Mouse (Mus musculus): ENCODE results near the gene Hnrnpa2b1.

Hnrnpa2b1 gene

DNA sequence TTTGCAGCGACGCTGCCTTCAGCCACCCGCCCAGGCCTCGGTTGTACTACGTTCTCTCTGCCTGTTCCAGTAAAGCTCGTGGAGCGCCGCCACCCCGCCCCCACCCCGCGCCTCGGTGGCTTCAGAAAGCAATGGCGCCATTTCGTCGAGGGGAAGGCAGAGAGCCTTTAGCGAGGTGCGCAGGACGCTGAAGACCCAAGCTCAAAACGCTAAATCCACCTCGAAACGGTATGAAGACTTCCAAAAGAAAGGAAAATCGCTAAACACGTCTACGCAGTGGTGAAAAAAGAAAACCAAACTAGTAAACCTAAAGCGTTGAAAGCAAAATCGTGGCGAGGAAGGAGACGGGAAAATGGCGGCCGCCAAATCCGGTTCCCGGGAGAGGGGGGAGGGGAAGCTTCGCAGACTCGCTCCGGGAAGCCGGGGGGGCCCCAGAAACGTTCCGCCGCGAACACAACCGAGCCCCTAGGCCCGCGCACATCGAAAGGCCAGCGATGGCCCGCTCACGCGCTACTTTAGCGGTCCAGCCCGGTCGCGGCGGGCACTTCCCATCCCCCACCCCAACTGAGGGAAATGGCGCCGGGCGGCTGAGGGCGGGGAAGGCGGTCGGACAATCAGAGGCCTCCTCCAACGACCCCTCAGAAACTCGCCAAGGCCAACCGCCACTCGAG, 668 bp downstream of the Hnrnpa2b1 start:
- DNase-seq, result peak; percentile 79 to 81

DNA sequence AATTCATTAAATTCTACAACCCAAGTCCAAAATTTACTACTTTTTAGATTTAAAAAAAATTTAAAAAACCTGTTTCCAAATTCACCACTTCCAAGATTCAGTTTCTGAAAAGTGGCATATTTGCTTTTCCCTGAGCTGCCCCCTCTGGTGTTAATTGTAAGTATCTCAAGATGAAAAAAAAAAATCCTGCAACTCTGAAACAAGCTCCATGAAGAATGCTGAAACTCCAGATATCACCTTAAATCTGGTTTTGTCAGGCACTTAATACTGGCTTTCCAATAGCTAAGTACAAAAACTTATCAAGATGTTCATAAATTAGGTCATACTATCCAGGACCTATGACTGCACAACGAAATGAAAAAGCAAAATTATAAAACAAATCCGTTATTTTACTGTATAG, 2.0 kb downstream of the Hnrnpa2b1 start:
- DNase-seq, result no peak

DNA sequence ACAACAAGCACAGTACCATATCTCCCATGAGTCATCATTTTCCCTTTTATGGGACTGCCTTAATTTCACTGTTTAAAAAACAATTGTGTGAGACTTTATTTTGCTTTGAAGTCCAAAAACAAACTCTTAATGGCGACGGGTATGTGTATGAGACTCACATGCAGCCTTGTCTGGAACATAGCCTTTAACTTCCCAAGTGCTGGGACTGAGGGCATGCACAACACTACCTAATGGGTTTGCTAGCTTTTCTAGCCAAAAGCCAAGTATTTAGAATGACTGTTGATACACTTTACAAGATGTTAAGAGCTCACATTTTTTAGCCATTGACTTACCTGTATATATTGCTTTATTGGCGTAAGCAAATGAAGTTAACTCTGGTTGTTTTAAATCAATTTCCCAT, 9.3 kb downstream of the Hnrnpa2b1 start:
- no peak for DNase-seq

DNA sequence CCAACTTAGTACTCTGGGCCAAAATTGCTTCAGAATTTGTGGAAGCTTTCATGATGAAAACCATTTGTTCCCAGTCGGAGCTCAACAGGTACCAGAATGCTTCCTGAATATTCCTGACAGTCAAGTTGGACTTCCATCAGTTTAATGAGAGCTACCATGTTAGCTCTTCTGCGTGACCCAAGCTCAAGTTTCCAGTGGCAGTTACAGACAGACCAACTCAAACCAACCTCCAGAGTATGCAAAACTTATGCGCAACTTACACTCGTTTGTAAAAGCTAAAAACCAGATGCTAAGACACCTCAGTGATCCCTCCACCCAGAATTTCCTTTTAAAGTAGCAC, 9.7 kb downstream of the Hnrnpa2b1 start:
- no peak for DNase-seq

DNA sequence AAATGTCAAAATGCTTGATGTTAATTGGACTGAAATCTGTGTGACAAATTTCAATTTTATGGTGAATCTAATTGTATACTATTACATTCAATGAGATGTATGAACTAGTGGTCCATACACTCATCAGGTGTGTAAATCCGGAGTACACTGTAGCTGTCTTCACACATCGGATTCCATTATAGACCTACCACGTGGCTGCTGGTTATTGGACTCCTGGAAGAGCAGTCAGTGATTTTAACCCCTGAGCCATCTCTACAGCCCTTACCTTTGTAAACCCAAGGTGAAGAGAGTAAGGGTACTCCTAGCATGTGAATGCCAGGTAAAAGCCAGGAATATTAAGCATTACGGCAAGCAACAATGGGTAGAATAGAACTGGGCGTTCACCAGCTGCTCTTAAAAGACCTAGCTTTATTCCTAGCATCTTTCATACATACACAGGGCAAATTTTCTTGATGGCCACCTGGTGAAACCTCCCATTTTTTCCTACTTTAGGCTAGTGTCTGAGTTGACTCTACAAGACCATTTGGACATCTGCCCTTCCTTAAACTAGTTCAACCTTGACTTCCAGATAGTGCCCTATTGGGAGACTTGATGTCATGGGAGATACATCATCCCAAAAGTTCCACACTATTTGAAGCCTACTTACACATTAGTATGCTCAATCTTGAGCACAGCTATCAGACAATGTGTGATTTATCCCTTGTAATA, 10.2 kb downstream of the Hnrnpa2b1 start:
- DNase-seq, result no peak

DNA sequence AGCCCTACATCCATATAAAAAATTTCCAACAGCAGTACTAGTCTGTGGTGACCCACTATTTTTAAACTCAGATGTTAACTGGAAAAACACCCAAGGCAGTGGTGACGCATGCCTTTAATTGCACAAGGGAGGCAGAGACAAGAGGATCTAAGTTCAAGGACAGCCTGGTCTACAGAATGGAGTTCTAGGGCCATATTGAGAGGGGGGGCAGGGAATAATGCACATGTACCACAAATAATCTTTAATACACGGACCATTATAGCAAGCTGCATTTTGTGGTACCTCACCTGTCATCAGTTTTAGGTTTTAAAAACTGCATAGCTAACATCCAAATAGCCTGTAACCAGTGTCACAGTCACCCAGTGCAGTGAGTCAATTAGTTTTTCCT, 10.8 kb downstream of the Hnrnpa2b1 start:
- DNase-seq, result no peak

DNA sequence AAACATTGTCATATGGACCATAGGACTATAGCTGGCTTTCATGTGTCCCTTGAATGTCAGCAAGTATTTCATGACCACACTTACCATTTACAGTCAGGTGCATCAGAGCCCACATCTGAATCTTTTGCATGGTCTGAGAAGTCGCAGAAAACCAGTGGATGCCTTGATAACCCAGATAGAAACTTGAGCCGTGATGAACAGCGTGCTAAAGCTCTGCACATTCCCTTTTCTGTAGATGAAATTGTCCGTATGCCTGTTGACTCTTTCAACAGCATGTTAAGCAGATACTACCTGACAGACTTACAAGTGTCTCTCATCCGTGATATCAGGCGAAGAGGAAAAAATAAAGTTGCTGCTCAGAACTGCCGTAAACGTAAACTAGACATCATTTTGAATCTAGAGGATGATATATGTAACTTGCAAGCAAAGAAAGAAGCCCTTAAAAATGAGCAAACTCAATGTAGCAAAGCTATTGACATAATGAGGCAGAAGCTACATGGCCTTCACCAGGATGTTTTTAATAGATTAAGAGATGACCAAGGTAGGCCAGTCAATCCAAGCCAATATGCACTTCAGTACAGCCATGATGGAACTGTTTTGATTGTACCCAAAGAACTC, 11.8 kb downstream of the Hnrnpa2b1 start:
- DNase-seq, result no peak

DNA sequence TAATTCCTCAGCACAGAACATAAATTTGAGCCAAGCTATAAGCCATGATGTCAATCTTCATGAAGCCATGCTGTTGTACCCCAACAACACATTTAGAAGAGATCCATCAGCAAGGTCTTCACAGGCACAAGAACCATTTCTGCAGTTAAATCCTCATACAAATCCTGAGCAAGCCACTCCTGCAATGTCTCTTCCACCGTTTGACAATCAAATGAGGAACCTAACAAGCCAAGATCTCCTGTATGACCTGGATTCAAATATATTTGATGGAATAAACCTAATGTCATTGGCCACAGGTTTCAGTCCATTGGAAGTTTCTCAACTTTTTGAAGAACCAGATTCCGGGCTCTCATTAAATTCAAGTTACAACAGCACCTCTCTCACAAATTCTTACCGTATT, 12.4 kb downstream of the Hnrnpa2b1 start:
- no peak for DNase-seq

DNA sequence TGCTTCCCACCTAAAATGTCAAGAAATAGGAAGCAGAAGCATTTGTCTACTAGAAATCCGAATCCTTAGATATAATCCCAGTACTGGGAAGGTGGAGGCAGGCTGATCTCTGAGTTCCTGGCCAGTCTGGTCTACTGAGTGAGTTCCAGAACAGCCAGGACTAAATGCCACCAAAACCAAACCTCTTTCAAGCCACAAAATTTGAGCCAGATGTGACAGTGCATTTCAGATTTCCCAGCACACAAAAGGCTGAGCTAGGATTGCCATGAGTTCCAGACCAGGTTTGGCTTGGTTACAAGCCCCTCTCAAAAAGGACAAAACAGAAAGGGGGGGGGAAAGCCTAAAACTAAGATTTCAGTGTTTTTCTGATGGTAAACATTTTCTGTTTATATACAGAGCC, 13.5 kb downstream of the Hnrnpa2b1 start:
- no peak for DNase-seq

DNA sequence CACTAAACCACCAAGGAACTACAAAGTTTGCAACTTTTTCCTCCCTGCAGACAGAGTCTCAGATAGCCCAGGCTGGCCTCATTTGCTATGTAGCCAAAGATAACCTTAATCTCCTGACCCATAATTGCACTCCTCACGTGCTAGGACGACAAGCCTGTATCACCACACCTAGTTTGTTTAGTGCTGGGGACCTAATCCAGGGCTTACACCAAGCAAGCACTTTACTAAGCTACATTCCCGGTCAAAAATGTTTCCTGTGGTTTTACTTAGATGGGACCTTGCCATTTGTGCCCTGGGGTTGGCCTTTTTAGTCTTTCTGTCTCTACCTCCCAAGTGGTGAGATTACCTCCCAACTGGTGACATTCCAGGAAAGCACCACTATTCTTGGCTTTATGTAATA, 14.7 kb downstream of the Hnrnpa2b1 start:
- DNase-seq, result no peak

DNA sequence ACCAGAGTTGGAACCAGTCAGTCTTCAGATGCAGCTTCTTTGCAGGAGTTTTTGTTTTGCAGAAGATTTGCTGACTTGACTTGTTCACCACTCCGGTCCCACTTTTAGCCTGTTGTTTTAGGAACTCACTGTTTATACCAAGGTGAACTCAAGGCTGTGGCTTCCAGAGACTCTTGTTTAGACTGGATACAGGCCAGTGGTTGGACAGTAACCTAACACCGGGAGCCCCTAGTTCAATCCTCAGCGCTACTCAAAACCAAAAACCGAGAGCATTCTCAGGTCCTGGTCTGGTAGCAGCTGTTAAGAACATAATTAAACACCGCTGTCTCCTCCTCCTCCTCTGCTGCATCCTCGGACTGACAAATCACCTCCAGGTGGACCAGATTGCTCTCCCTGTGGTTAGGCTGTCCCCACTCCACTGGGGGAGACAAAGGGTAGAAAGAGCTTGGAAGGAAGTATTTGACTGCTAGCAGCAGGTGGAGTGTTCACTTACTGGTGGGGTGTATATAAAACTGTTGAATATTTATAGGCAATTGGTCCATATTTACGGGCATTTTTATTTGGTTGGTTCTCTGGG, 16.7 kb downstream of the Hnrnpa2b1 start:
- DNase-seq, result no peak

DNA sequence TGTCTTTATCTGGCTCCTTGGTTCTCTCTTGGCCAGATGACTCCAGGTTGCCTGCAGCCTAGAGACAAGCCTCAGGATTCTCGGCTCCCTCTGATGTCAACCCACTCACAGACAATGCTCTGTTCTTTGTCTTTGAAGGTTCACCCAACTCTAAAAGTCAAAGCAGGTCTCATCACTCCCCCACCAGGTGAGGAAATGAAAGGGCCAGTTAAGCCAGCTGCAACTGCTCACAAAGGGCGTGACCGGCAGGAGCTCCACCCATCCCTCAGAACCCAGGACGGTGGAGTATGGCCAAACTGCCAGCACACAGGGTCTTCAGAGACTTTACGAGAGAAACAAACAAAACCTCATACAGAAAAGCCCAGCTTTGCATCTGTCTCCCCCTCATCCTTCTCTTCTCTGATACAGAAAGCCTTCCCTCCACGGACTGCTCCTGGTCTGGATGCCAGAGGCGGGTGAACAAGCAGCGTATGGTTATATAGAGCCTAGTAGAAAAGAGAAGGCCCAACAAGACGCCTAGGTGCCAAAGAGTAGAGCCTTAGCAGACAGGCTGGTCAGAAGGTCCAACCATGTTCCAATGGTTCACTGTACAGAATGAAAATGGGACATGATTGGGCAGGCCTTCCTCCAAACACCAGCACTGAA, 27.4 kb downstream of the Hnrnpa2b1 start:
- DNase-seq, result peak; percentile 46 to 67

DNA sequence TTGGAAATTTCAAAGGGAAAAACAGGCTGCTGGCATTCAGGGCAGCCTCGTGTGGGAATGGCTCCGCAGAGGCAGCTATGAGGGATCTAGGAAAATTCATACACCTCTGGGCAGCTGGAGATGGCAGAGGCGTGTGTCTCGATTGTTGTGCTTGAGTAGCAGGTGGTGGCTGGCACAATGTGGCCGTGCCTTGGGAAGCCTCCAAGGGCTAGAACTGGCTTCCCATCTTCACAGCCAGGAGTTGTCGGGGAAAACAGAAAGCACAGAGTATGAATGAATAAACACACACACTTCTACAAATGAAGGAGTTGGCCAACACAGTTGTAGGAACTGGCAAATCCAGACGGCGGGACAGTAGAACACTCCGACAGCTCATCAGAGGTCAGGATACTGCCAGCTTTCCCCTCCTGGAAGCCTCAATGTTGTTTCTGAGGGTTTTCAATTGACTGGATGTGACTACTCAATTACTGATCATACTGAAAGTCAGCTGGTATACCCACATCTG, 30.8 kb downstream of the Hnrnpa2b1 start:
- DNase-seq, result no peak

DNA sequence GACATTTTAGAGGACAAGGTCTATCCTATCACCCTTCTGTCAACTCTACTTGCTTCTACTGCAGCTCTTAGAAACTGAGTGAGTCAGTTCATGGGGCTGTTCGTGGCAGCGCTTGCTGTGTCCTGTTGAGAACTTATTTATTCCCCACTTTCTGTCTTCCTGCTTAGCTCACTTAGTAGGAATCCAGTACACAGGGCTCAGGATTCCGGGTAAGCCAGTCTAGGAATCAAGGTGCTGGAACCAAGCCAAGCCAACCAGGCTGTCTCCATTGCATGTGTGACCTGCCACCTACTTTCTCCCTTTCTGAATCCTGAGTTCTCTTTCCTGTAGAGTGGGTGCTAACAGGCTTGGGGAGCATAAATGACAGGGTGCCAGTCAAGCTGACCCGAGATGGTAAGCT, 32.0 kb downstream of the Hnrnpa2b1 start:
- DNase-seq, result no peak

DNA sequence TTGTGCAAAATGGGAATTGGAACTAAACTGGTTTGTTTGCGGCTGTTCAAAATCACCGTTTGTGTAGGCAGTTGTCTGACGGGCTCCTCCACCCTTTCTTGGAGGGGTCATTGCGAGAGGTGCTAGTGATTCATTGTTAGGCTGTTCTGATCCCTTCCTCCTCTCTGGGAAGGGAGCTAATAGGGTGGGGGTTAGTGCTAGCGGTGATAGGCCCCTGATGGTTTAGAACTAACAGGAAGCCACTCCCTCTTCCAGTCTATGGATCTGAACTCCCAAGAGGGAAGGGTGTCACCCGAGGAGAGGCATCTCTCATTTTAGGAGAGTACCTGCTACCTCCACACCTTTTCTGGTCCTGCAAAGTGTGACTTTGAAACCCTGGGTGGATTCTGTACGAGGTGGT, 35.4 kb downstream of the Hnrnpa2b1 start:
- no peak for DNase-seq

DNA sequence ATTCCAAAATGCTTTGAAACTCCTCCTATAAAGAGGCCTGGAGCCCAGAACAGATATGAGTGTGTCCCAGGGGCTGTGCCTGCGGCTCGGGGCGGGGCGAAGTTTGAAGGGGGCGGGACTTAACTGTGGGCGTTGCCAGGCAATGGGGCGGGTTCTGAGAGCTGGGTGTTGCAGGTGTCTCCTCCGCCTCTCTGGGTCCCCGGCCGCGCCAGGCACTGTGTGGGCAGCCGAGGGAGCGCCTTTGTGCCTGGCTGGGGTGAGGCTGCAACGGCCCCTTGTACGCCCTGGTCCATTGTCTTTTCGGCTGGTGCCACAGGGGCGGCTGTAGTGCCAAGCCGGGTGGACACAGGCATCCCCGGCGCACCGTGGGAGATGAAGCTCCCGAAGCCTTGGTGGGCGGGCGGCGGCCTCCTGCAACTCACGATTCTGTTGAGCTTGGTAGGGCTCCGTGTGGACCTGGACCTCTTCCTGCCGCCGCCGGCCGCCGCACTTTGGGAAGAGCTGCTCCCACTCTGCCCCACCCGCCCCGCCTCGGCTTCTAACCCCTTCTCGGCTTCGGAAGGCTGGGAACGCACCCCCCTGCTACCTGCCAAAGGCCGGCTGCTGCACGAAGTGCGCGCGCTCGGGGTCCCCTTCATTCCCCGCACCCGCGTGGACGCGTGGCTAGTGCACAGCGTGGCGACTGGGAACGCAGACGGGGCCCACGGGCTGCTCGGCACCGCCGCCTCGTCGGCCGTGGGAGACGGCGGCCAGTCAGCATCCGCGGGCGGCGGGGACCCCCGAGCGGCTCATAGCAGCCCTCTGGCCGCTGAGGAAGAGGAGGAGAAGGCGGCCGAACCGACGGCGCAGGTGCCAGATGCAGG, 36.9 kb downstream of the Hnrnpa2b1 start, which contains the start of gene Nfe2l3:
Gene Nfe2l3, plus strand, starts transcription at position 136 of the 863 bp plus-strand sequence.
- peak; percentile 80 for DNase-seq

DNA sequence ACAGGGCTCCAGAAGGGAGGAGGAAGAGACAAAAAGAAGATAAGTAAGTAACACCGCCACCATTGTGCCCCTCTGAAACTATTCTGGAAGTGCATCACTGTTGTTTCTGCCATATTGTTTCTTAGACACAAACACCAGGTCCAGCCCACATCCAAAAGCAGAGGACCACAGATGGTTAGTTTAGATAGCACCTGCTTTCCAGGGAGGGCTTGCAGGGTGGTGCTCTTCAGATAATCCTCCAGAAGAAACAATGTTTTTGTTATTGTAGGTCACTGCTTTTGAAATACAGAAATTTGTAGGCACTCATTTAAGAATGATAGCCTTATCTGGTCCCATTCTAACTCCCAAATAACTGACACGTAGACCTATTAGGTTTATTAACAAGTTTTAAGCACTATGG, 45.2 kb downstream of the Hnrnpa2b1 start:
- no peak for DNase-seq

DNA sequence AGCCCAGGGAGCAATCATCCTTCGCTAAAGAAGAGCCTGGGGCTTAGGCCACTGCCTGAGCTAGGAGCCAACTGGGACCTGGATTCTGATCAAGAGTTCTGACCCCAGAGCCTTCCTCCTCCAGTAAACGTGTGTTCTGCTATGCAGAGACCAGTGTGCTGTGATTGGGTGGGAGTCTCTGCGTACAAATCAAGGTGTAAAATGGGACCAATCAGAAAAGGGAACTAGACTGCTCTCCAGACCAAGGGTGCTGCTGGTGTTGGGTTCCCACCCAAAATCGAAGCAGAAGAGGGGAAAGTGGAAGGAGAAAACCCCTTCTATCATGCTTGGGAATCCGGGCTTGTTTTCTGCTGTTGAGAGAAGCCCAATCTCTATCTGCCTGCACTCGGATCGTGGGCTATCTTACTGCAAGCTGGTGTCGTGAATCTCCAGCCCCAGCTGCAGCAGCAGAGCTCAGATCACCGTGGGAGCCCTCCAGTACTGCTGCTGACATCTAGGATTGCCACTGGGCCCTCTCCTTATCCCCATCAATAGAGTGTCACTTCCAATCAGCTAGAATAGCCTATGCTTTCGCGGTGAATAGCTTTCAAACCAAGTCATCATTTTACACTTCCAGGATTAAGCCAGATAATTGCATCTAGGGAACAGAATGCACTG, 46.1 kb downstream of the Hnrnpa2b1 start:
- no peak for DNase-seq

DNA sequence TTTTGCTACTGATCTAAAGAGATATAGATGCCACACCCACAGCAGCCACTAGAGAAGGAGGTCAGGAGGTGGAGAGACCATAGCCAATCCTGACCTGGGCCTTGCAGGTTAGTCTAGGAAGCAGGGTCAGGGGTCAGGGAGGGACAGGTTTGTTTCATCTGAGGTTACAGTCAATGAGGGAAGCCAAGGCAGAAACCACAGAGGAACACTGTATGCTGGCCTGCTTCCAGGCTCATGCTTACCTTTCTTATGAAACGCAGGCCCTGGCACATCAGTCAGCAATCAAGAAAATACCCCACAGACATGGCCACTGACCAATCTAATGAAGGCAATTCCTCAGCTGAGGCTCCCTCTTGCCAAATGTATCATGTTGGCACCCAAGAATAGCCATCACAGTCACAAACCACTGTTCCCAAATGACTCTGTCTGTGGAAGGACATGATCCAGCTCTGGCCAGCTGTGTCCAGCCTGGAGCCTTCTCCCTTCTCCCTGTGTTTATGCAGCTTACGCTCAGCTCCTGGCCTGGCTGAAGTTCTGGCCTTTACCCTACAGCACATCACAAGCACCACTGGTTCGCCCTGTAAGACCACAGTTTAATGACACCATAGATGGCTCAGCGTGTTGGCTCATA, 52.3 kb downstream of the Hnrnpa2b1 start:
- no peak for DNase-seq

DNA sequence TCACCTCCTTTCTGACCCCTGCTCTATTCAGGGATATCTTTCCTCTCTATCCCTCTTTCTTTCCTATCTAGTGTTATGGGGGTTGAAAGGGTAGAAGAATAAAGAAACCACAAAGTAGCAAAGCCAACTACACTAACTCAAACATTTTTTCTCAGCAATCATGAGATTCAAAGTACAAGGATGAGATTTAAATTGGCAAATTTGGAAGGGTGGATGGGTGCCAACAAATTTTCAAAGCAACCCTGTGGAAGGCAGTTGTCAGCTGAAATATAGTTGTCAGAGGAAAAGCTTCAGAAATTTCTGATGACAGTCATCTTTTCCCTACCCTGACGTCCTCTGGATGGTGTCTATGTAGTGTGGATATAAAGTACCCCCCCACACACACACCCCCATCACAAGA, 53.3 kb downstream of the Hnrnpa2b1 start:
- no peak for DNase-seq

All from thymus, postnatal 36 days (tissue).